9 mouse cellular contexts compared by ENCODE assay signal in the genomic region with DNA sequence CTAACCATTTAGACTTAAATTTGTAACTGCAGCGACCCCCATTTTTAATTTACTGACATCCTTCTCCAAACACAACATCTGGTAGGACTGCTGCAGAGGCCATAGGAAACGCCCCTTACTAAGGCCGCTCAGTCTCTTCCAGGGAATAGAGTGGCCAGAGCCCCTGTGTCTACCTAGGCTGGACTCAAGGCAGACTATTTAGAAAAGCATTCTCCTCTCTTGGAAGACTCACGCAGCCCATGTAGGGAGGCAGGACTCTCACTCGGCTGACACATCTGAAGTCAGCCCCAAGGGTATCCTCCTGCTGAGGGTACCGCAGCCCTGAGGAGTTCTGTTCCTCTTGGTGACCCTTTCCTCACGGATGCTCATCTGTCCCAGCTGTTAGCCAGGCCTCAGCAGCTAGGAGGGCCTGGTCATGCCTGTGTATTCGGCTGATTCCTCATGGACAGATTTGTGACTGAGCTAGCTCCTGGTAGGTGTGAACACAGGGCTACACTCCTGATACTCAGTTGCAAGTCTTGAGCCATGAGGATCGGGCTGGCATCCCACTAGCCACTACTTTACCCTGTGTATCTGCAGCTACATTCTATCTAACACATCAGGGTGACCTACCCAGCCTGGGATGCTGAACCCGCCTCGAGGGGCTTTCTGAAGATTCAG.
DNase-seq lines count a peak whose midpoint lies in the region; ATAC-seq and TF ChIP-seq lines count a peak whose summit lies in the region.
"Had no signal": no experiment of that assay in that cellular context is flagged by ENCODE, and none has a peak within 500 bp of the region (broad histone marks: within the 10 kb centered on the region; RNA-seq: fewer than 3 reads in every experiment).

No protein-coding gene starts in this region.

- peak; percentile 43 for ATAC-seq in kidney, embryonic 15.5 days (replicated peaks; ENCODE audit: low FRiP score)
- ATAC-seq in forebrain, embryonic 13.5 days = peak; percentile 75
- peak; percentile 31; the same call in 1 of the 2 replicates for ATAC-seq in intestine, postnatal 0 days
- ATAC-seq in neural tube, embryonic 13.5 days (ENCODE audit: low read depth) = peak; percentile 45

- no peak for TF ChIP-seq CTCF in intestine, postnatal 0 days (IDR thresholded peaks at IDR 0.05; ENCODE audit: low read depth)
- no peak for TF ChIP-seq CTCF in thymus, adult 2 months (IDR thresholded peaks at IDR 0.05; ENCODE audit: borderline replicate concordance, control insufficient read depth, extremely low read depth, insufficient read depth, low read length, poor library complexity)

- H3K36me3 ChIP-seq in kidney, embryonic 15.5 days = no peaks in the 10 kb centered on the region
- 0 out of 2 replicates have a peak, but pooled peaks cover 3% of the 10 kb centered on the region for H3K36me3 ChIP-seq in forebrain, embryonic 13.5 days (ENCODE audit: poor library complexity, severe bottlenecking)
- H3K36me3 ChIP-seq in intestine, postnatal 0 days (ENCODE audit: control insufficient read depth, insufficient read depth) = no peaks in the 10 kb centered on the region; the same call in 1 of the 2 replicates
- H3K36me3 ChIP-seq in neural tube, embryonic 13.5 days = 0 out of 2 replicates have a peak, but pooled peaks cover 2% of the 10 kb centered on the region
- H3K36me3 ChIP-seq in thymus, adult 2 months (ENCODE audit: control insufficient read depth, insufficient read depth, low read length) = no peaks in the 10 kb centered on the region

- TF ChIP-seq POLR2A in thymus, adult 2 months (IDR thresholded peaks at IDR 0.05; ENCODE audit: control insufficient read depth, extremely low read depth, insufficient read depth, low read length, poor library complexity) = no peak

- H3K9ac ChIP-seq in kidney, embryonic 15.5 days = no peak overlapping the region
- no peak overlapping the region for H3K9ac ChIP-seq in forebrain, embryonic 13.5 days
- no peak overlapping the region for H3K9ac ChIP-seq in intestine, postnatal 0 days (ENCODE audit: low read depth, low read length)
- H3K9ac ChIP-seq in neural tube, embryonic 13.5 days = no peak overlapping the region

- no peaks in the 10 kb centered on the region for H3K27me3 ChIP-seq in kidney, embryonic 15.5 days
- no peaks in the 10 kb centered on the region for H3K27me3 ChIP-seq in forebrain, embryonic 13.5 days
- no peaks in the 10 kb centered on the region for H3K27me3 ChIP-seq in intestine, postnatal 0 days (replicated peaks; ENCODE audit: control insufficient read depth, insufficient read depth, low read length)
- H3K27me3 ChIP-seq in neural tube, embryonic 13.5 days = no peaks in the 10 kb centered on the region
- no peaks in the 10 kb centered on the region for H3K27me3 ChIP-seq in thymus, adult 2 months (ENCODE audit: control insufficient read depth, insufficient read depth, low read length)

- H3K9me3 ChIP-seq in kidney, embryonic 15.5 days (replicated peaks) = no peaks in the 10 kb centered on the region
- H3K9me3 ChIP-seq in forebrain, embryonic 13.5 days (replicated peaks) = no peaks in the 10 kb centered on the region
- no peaks in the 10 kb centered on the region for H3K9me3 ChIP-seq in intestine, postnatal 0 days (ENCODE audit: control insufficient read depth)
- no peaks in the 10 kb centered on the region for H3K9me3 ChIP-seq in neural tube, embryonic 13.5 days

- H3K4me2 ChIP-seq in kidney, embryonic 15.5 days = no peak overlapping the region
- H3K4me2 ChIP-seq in forebrain, embryonic 13.5 days = no peak overlapping the region
- no peak overlapping the region for H3K4me2 ChIP-seq in intestine, postnatal 0 days (replicated peaks; ENCODE audit: low read depth)
- no peak overlapping the region for H3K4me2 ChIP-seq in neural tube, embryonic 13.5 days

- 59% methylated on average over 11 of the region's 11 CpGs for WGBS in kidney, embryonic 15.5 days
- 67% methylated on average over 11 of the region's 11 CpGs for WGBS in forebrain, embryonic 13.5 days
- WGBS in intestine, postnatal 0 days = 64% methylated on average over 11 of the region's 11 CpGs
- 67% methylated on average over 11 of the region's 11 CpGs for WGBS in neural tube, embryonic 13.5 days
- WGBS in thymus, adult 2 months = 79% methylated on average over 11 of the region's 11 CpGs

- no peak for DNase-seq in kidney, postnatal 36 days
- DNase-seq in layer of hippocampus, adult 18-20 months (ENCODE audit: low spot score in 2 of 2) = no peak
- DNase-seq in thymus, adult 2 months = no peak
- DNase-seq in thymus, postnatal 10 days (ENCODE audit: low spot score in 2 of 2) = no peak

- H3K4me3 ChIP-seq in kidney, embryonic 15.5 days (replicated peaks) = no peak overlapping the region
- H3K4me3 ChIP-seq in forebrain, embryonic 13.5 days = no peak overlapping the region
- no peak overlapping the region for H3K4me3 ChIP-seq in intestine, postnatal 0 days (ENCODE audit: low read depth, low read length)
- no peak overlapping the region for H3K4me3 ChIP-seq in neural tube, embryonic 13.5 days
- H3K4me3 ChIP-seq in thymus, adult 2 months (ENCODE audit: control insufficient read depth, insufficient read depth, low read length) = no peak overlapping the region
- H3K4me3 ChIP-seq: left cerebral cortex, adult 2 months had no signal

- H3K4me1 ChIP-seq in kidney, embryonic 15.5 days = no peaks in the 10 kb centered on the region
- 0 out of 2 replicates have a peak, but pooled peaks cover 3% of the 10 kb centered on the region for H3K4me1 ChIP-seq in forebrain, embryonic 13.5 days
- no peaks in the 10 kb centered on the region for H3K4me1 ChIP-seq in intestine, postnatal 0 days (replicated peaks; ENCODE audit: control insufficient read depth, insufficient read depth, low read length)
- H3K4me1 ChIP-seq in neural tube, embryonic 13.5 days (replicated peaks) = 0 out of 2 replicates have a peak, but pooled peaks cover 9% of the 10 kb centered on the region
- H3K4me1 ChIP-seq in thymus, adult 2 months (replicated peaks; ENCODE audit: control insufficient read depth, insufficient read depth, low read length) = no peaks in the 10 kb centered on the region

- no peak overlapping the region for H3K27ac ChIP-seq in kidney, embryonic 15.5 days
- no peak overlapping the region for H3K27ac ChIP-seq in forebrain, embryonic 13.5 days
- no peak overlapping the region for H3K27ac ChIP-seq in intestine, postnatal 0 days (ENCODE audit: low read depth, low read length)
- H3K27ac ChIP-seq in neural tube, embryonic 13.5 days (replicated peaks) = no peak overlapping the region
- H3K27ac ChIP-seq in thymus, adult 2 months (ENCODE audit: control insufficient read depth, insufficient read depth, low read length) = no peak overlapping the region
- H3K27ac ChIP-seq: left cerebral cortex, adult 2 months had no signal
